Mouse (Mus musculus) hindbrain, embryonic 14.5 days (tissue): ENCODE data around the gene Acbd5. TPM values are rescaled to one million over a fixed set of nuclear protein-coding genes. Genes with fewer than 3 reads are reported as not detected.
"Not testable (repeated sequence)": the region's sequence is repeated elsewhere in the genome, so short reads cannot be mapped to it uniquely, and the experiment has no call there.

Experiments used
- ATAC-seq: fragments of 200-750 bp; cut with Nextera tagmentation; 2 replicates; pipeline ENCODE4 v1.8.0; 2017; ENCODE audit warnings: moderate number of reproducible peaks, mild to moderate bottlenecking, moderate TSS enrichment, moderate library complexity; ENCODE audit not compliant: low FRiP score
- DNase-seq: peaks from one replicate; pipeline ENCODE4 v3.0.0-alpha.2; 2015; ENCODE audit warnings: low spot score
- H3K27ac ChIP-seq: fragments of 300-500 bp; sonication (generic); 2 replicates; pipeline ENCODE4 v1.5.1; 2014; ENCODE audit warnings: mild to moderate bottlenecking, moderate library complexity
- H3K27me3 ChIP-seq: fragments of 300-500 bp; sonication (generic); 2 replicates; pipeline ENCODE4 v1.6.1; 2014; ENCODE audit warnings: mild to moderate bottlenecking, low read length, mixed read lengths; ENCODE audit not compliant: control insufficient read depth, insufficient read depth
- H3K36me3 ChIP-seq: fragments of 300-500 bp; sonication (generic); replicated peaks from 2 replicates; pipeline ENCODE4 v1.6.1; 2014; ENCODE audit not compliant: control insufficient read depth, insufficient read depth
- H3K4me1 ChIP-seq: fragments of 300-500 bp; sonication (generic); replicated peaks from 2 replicates; pipeline ENCODE4 v1.6.1; 2014; ENCODE audit warnings: antibody characterized with exemption, low read length, mixed read lengths; ENCODE audit not compliant: control insufficient read depth, insufficient read depth
- H3K4me2 ChIP-seq: fragments of 300-500 bp; sonication (generic); replicated peaks from 2 replicates; pipeline ENCODE4 v1.6.1; 2014; ENCODE audit warnings: mild to moderate bottlenecking, moderate library complexity
- H3K4me3 ChIP-seq: fragments of 300-500 bp; sonication (generic); replicated peaks from 2 replicates; pipeline ENCODE4 v1.5.1; 2014; ENCODE audit warnings: mild to moderate bottlenecking, low read length
- H3K9ac ChIP-seq: fragments of 300-500 bp; sonication (generic); 2 replicates; pipeline ENCODE4 v1.6.1; 2014
- H3K9me3 ChIP-seq: fragments of 300-500 bp; sonication (generic); 2 replicates; pipeline ENCODE4 v1.6.1; 2016; ENCODE audit warnings: low read length; ENCODE audit not compliant: control insufficient read depth
- WGBS: fragments of 180-500 bp; shearing (Covaris S2); extraction: QIAGEN DNeasy Blood & Tissue Kit; methylation state at CpG from one replicate; pipeline ENCODE4 v1.1.7; 2014; 5-methylcytosine and 5-hydroxymethylcytosine counted together
- polyA plus RNA-seq: library from polyadenylated mRNA; unstranded; fragments of >200 nt; fragmentation: Nextera tagmentation; extraction: Ambion mirVana; gene quantifications from 2 replicates; pipeline ENCODE4 v1.2.1, GENCODE M21; 2014

The Acbd5 gene
- polyA plus RNA-seq, 1 experiment from 2014 or later, result 67.2 TPM

DNA sequence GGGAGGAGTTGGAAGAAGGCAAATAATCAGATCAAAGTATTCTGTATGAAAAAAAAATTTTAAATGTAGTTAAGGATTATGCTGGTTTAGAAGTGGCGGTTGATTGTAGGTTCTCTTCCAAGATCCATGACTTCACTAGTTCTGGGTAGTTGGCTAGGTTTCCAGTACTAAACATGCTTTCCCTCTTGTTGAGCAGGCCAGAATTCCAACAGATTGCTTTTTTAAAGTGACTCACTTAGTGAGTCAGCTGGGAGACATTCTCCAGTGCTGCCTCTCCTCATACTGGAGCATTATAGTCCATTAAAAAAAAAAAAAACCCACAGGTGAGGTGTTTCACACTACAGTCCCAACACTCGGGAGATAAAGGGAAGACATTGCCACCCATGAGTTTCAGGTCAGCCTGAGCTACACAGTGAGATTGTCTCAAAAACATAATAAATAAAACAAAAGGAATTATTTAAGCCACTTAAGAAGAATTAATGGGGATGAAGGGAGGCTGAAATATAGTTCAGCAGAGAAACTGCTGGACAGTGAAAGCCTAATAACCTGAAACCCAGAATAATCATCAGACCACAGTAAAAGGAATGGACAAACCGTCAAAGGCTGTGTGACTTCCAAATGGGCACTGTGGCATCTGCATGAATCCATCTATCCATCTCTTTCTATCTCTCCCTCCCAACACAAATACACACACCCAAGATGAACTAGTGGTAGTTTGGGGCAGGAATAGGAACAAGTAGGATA, 33.1 kb upstream of the Acbd5 start:
- Histone ChIP-seq H3K27ac (no peak overlapping the region), H3K4me1 (peaks cover 13% of the 10 kb centered on the region), H3K4me2 (no peak overlapping the region), H3K9me3 (no peaks in the 10 kb centered on the region), H3K4me3 (no peak overlapping the region), H3K27me3 (no peaks in the 10 kb centered on the region), H3K36me3 (no peaks in the 10 kb centered on the region; the same call in 1 of the 2 replicates), H3K9ac (no peak overlapping the region)
- DNase-seq (no peak), ATAC-seq (no peak)
- WGBS, result 92% methylated on average over 3 of the region's 3 CpGs

DNA sequence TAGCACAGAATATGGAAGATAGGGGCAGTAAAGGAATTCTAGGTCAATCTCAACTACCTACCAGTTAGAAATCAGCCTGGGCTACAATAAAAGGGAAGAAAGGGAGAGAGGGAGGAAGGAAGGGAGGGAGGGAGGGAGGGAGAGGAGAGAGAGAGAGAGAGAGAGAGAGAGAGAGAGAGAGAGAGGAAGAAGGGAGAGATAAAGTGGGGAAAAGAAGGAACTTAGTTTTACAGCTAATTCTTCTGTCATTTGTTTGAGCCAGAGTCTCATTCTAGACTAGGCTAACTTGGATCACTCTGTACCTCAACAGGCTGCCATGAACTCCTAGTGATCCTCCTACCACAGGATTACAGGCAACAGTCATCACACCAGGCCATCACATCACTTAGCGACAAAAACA, 32.5 kb upstream of the Acbd5 start:
- Histone ChIP-seq H3K4me1 (peaks cover 13% of the 10 kb centered on the region), H3K36me3 (no peaks in the 10 kb centered on the region), H3K9ac (no peak overlapping the region), H3K9me3 (no peaks in the 10 kb centered on the region), H3K4me2 (no peak overlapping the region), H3K4me3 (no peak overlapping the region), H3K27ac (no peak overlapping the region), H3K27me3 (no peaks in the 10 kb centered on the region)
- WGBS, result 95% methylated on average over 1 of the region's 1 CpGs
- DNase-seq (no peak), ATAC-seq (no peak)

DNA sequence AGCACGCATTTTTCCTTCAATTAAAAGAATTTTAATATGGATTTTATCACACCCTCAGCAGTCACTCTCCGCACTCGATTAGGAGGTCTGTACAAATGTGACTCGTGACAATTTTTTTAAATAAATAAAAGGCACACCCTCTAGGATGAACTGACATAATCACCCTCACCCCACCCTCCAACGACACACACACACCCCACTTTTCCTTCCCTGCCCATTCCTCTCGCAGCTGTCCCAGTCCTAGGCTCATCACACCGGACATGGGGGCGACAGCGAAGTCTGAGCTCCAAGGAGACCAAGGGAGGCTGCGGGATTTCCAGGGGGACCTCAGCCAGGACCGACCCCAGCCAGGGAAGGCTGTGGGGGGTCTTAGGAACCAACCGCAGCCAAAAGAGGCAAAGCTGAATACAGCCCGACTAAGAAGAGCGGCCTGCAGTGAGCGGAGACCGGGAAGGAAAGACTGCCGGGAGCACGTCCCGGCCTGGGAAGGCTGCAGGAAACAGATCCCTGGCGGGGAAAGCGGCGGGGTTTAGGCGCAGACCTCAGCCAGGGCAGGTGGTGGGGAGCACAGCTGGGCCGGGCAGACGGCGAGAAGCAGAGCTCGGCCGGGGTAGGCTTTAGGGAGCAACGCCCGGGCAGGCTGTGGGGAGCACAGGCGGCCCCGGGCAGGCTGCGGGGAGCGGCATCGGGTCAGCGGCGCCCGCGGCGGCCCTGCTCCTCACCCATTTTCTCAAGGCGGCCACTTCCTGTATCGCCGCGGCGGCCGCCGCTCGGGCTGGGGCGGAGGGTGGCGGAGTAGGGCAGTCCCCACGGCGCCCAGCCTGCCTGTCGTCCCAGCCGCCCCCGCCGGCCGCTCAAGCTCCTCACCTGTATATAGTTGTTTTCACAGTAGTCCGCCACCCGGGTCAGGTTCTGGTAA, 28.6 kb upstream of the Acbd5 start:
- H3K4me3 ChIP-seq, result peak overlapping the region; percentile 69
- H3K4me1 ChIP-seq, result peaks cover 13% of the 10 kb centered on the region
- H3K9me3 ChIP-seq, result no peaks in the 10 kb centered on the region
- H3K27me3 ChIP-seq, result no peaks in the 10 kb centered on the region
- peak; percentile 40 for DNase-seq
- peak; percentile 84 for ATAC-seq
- peak overlapping the region; percentile 69 for H3K4me2 ChIP-seq
- no peaks in the 10 kb centered on the region for H3K36me3 ChIP-seq
- WGBS, result 1% methylated on average over 50 of the region's 59 CpGs
- H3K27ac ChIP-seq, result peak overlapping the region; percentile 94
- peak overlapping the region; percentile 86 for H3K9ac ChIP-seq

DNA sequence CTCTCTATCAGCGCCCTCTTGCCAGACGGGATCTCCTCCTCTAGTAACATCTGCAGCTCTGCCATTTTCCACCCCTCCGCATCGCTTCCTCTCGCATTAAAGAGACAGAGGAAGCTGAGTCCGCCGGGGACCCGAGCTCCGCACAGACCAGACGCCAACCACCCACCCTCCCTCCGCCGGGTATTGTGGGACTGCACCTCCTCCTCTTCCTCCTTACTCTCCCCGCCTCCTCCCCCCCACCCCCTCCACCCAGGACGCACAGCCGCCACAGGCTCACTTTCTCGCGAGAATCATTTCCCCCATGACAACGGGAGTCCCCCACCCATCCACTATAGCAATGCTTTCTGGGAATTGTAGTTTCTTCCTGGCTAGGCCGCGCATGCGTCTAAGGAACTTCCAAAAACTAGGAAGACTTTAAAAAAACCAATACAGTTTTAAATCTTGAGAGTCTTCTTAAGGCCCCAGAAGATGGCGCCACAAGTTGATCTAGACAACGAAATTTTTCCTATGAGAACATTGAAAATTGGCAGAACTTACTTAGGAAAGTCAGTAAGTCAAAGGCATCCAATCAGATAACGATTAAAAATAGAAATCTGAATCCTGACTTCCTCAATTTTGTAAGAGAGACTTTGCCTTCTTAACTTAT, 27.8 kb upstream of the Acbd5 start, which contains the start of gene Abi1:
Gene Abi1 (minus strand): TSS at position 241 of the 646 bp plus-strand sequence.
- Histone ChIP-seq H3K9ac (peak within 1 kb of the TSS; percentile 86), H3K27ac (peak within 1 kb of the TSS; percentile 94), H3K4me3 (peak within 1 kb of the TSS; percentile 69), H3K4me2 (peak within 1 kb of the TSS; percentile 69), H3K4me1 (peaks cover 13% of the 10 kb centered on the region), H3K27me3 (no peaks in the 10 kb centered on the region), H3K36me3 (no peaks in the 10 kb centered on the region), H3K9me3 (no peaks in the 10 kb centered on the region)
- 4% methylated on average over 23 of the region's 24 CpGs for WGBS
- DNase-seq, result peak; percentile 98
- ATAC-seq, result peak; percentile 97

DNA sequence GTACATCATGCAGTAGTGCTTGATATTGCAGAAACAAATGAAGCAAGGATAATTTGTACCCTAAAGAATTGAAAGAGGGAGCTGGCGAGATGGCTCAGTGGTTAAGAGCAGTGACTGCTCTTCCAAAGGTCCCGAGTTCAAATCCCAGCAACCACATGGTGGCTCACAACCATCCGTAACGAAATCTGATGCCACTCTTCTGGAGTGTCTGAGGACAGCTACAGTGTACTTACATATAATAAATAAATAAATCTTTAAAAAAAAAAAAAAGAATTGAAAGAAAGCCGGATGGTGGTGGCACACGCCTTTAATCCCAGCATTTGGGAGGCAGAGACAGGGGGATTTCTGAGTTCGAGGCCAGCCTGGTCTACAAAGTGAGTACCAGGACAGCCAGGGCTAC, 27.3 kb upstream of the Acbd5 start:
- H3K4me2 ChIP-seq, H3K27ac ChIP-seq, H3K36me3 ChIP-seq, ATAC-seq, H3K9ac ChIP-seq, H3K4me3 ChIP-seq, DNase-seq, H3K9me3 ChIP-seq, H3K27me3 ChIP-seq: not testable (repeated sequence)
- H3K4me1 ChIP-seq, result peaks cover 13% of the 10 kb centered on the region
- 92% methylated on average over 7 of the region's 7 CpGs for WGBS

DNA sequence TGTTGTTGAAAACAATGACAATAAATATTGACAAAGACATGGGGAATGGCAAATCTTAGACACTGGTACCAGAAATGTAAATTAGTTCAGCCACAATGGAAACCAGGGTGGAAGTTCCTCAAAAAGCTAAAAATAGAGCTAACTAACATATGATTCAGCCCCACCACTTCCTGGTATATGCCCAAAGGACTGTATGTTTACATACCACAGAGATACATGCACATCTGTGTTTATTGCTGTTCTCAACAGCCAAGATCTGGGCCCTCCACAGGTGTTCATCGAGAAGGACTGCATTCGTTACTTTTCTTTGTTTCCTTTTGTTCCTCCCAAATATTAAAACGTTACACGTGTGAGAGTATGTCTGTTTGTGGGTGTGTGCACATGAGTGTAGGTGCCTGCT, 26.5 kb upstream of the Acbd5 start:
- no peaks in the 10 kb centered on the region for H3K36me3 ChIP-seq
- no peaks in the 10 kb centered on the region for H3K9me3 ChIP-seq
- no peak for ATAC-seq
- H3K4me2 ChIP-seq, result no peak overlapping the region
- H3K4me3 ChIP-seq, result no peak overlapping the region
- WGBS, result 83% methylated on average over 4 of the region's 4 CpGs
- no peaks in the 10 kb centered on the region for H3K27me3 ChIP-seq
- H3K9ac ChIP-seq, result no peak overlapping the region
- DNase-seq, result no peak
- no peak overlapping the region for H3K27ac ChIP-seq
- peaks cover 13% of the 10 kb centered on the region for H3K4me1 ChIP-seq

DNA sequence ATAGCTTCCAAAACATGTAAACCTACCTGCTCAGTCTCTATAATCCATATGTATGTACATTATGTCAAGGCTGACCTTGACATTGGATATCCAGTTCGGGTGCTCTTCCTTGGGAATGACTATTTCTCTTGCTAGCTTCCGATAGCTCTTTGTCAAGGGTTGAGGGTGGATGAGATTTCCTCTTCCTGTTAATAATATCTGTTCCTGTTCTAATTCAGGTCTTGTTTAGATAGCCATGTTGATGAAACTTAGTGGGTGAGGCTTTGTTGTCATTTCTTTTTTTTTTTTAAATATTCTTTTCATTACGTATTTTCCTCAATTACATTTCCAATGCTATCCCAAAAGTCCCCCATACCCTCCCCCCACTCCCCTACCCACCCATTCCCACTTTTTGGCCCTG, 25.8 kb upstream of the Acbd5 start:
- 89% methylated on average over 3 of the region's 3 CpGs for WGBS
- DNase-seq, result no peak
- Histone ChIP-seq H3K27me3 (no peaks in the 10 kb centered on the region), H3K4me3 (no peak overlapping the region), H3K9ac (no peak overlapping the region), H3K4me1 (peaks cover 7% of the 10 kb centered on the region), H3K9me3 (no peaks in the 10 kb centered on the region), H3K27ac (no peak overlapping the region), H3K4me2 (no peak overlapping the region), H3K36me3 (no peaks in the 10 kb centered on the region)
- ATAC-seq, result no peak

DNA sequence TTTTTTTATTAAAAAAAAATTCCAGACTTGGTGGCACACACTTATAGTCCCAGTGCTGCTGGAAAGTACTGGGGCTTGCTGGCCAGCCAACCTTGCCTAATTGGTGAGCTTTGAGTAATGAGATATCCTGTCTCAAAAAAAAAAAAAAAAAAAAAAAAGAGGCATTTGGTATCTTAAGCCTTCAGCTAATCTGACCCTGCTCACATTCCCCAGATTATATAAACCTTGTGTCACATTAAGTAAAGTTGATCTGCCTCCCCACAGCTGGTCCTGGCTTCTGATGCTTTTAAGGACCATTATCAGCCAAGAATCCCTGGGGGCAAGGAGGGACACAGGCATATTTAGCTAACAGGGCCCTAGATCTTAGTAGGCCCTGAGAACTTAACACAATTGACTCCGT, 22.3 kb upstream of the Acbd5 start:
- Histone ChIP-seq H3K36me3 (no peaks in the 10 kb centered on the region), H3K9ac (no peak overlapping the region), H3K4me1 (no peaks in the 10 kb centered on the region), H3K27me3 (no peaks in the 10 kb centered on the region), H3K4me3 (no peak overlapping the region), H3K4me2 (no peak overlapping the region), H3K27ac (no peak overlapping the region), H3K9me3 (no peaks in the 10 kb centered on the region)
- ATAC-seq (no peak), DNase-seq (no peak)
- 52% methylated on average over 1 of the region's 1 CpGs for WGBS

DNA sequence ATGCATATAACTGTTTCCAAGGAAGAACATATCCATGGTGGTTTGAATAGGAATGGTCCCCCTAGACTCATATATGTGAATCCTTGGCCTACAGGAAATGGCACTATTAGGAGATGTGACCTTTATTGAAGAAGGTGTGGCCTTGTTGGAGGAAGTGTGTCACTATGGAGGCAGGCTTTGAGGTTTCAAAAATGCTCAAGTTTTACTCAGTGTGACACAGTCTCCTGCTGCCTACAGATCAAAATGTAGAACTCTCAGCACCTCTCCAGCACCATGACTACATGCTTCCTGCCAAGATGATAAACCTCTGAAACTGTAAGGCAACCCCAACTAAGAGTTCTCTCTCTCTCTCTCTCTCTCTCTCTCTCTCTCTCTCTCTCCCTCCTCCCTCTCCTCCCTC, 20.0 kb upstream of the Acbd5 start:
- Histone ChIP-seq H3K4me3 (no peak overlapping the region), H3K4me1 (no peaks in the 10 kb centered on the region), H3K9me3 (no peaks in the 10 kb centered on the region), H3K27ac (no peak overlapping the region), H3K36me3 (no peaks in the 10 kb centered on the region), H3K27me3 (no peaks in the 10 kb centered on the region), H3K9ac (no peak overlapping the region), H3K4me2 (no peak overlapping the region)
- DNase-seq (no peak), ATAC-seq (no peak)
